Mouse (Mus musculus) heart, adult 2 months (tissue): ENCODE data around the gene Gm42372.

Source experiments
- CTCF ChIP-seq: fragments of 200-600 bp; IDR thresholded peaks from 2 replicates; pipeline ENCODE4 v1.8.1; 2022; ENCODE audit warnings: antibody characterized with exemption, mild to moderate bottlenecking, moderate library complexity
- EP300 ChIP-seq: fragments of 200-500 bp; IDR thresholded peaks from 2 replicates; pipeline ENCODE4 v1.6.1; 2011; ENCODE audit warnings: low read depth, low read length, control low read depth; ENCODE audit not compliant: insufficient read depth
- POLR2A ChIP-seq: fragments of 200-500 bp; IDR thresholded peaks from 2 replicates; pipeline ENCODE4 v1.6.1; 2011; ENCODE audit warnings: mild to moderate bottlenecking, low read depth, low read length, control low read depth; ENCODE audit not compliant: insufficient read depth

GRCm38 (mm10) chr7:16946441-16947348, 36.2 kb upstream of the Gm42372 start:
- peak; percentile 41 for TF ChIP-seq CTCF
- TF ChIP-seq POLR2A: no peak
- no peak for TF ChIP-seq EP300
